Mouse (Mus musculus) layer of hippocampus, adult 11-12 months (tissue): ENCODE measurements around the gene Polr3a.
"Not testable (repeated sequence)": the region's sequence is repeated elsewhere in the genome, so short reads cannot be mapped to it uniquely, and the experiment has no call there.

Experiments
- DNase-seq: peaks from one replicate; pipeline ENCODE4 v3.0.0; 2022; ENCODE audit warnings: low spot score

Gene Polr3a

GRCm38 (mm10) chr14:24491266-24491981 lies 4.6 kb upstream of the Polr3a start:
- no peak for DNase-seq

- peak; percentile 99 for DNase-seq
Measured at GRCm38 (mm10) chr14:24490468-24491265, 3.8 kb upstream of the Polr3a start.

GRCm38 (mm10) chr14:24489772-24490171 lies 2.9 kb upstream of the Polr3a start:
- DNase-seq: not testable (repeated sequence)

GRCm38 (mm10) chr14:24486241-24486767 lies 554 bp downstream of the Polr3a start:
- no peak for DNase-seq

- DNase-seq: no peak
Measured at GRCm38 (mm10) chr14:24468806-24469205, 18.1 kb downstream of the Polr3a start.

GRCm38 (mm10) chr14:24458191-24458590 lies 28.7 kb downstream of the Polr3a start:
- no peak for DNase-seq

GRCm38 (mm10) chr14:24443529-24443928 lies 43.3 kb downstream of the Polr3a start:
- DNase-seq: not testable (repeated sequence)
